Mouse (Mus musculus): ENCODE data around the gene Uaca.
"Not testable (repeated sequence)": the region's sequence is repeated elsewhere in the genome, so short reads cannot be mapped to it uniquely, and the experiment has no call there.

DNA sequence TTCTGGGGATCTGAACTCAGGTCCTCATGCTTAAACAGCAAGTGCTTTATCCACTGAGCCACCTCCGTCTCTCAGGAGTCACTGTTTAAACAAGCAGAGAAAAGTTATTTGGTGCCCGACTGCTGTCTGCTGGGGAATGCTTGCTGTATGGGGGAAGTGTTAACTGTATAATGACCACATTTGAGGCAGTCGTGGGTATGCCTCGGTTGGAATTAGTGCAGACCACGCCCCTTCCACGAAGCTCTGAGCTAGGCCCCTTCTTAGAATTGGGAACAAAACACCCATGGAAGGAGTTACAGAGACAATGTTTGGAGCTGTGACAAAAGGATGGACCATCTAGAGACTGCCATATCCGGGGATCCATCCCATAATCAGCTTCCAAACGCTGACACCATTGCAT, 24.2 kb downstream of the Uaca start:
- TF ChIP-seq CTCF (IDR thresholded peaks at IDR 0.05); POLR2A (IDR thresholded peaks at IDR 0.05; ENCODE audit: insufficient read depth, low read depth, low read length); EP300 (IDR thresholded peaks at IDR 0.05; ENCODE audit: insufficient read depth, low read depth, low read length): not testable (repeated sequence)

All from heart, adult 2 months (tissue).